Mouse (Mus musculus): ENCODE results near the gene Shbg. TPM values are rescaled to one million over a fixed set of nuclear protein-coding genes. Genes with fewer than 3 reads are reported as not detected.

The Shbg gene
- polyA plus RNA-seq, 1 experiment from 2014 or later = 7.5 TPM

DNA sequence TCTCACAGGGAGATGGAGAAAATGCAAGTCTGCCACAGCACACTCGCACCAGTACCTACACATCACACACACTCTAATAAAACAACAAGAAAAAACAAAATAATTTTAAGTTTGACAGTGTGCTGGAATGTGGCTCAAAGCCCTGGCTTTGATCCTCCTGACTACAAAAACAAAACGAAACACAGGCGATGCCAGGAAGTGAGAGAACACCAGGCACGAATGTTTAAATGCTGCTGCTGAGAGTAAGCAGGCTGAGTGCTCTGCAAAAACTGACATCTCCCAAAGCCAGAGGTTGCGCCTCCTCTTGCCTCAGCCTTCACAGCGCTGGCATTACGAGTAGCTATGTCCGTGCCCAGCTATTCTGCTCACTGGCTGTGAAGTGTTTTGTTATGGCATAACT, 52.6 kb downstream of the Shbg start:
- Histone ChIP-seq H3K27me3 (ENCODE audit: insufficient read depth, poor library complexity, severe bottlenecking) (no peaks in the 10 kb centered on the region), H3K27ac (no peak overlapping the region), H3K4me1 (peaks cover 46% of the 10 kb centered on the region), H3K4me3 (no peak overlapping the region), H3K9me3 (no peaks in the 10 kb centered on the region), H3K36me3 (peaks cover 64% of the 10 kb centered on the region)
- DNase-seq (ENCODE audit: low spot score) = no peak
- 69% methylated on average over 8 of the region's 8 CpGs for WGBS

MicroRNAs within 50 kb of the gene (microRNA counts, 519-probe panel; counts per million panel counts)
- not detected for microRNA mmu-miR-1934
- 2,799 counts per million, percentile 10 among the panel's probes with 10 or more counts for microRNA mmu-miR-467f

Small RNA genes lying within 50 kb of the gene (microRNA-seq; reads per million reads assigned to microRNA genes)
- 10.1 reads per million, percentile 24 among the genes with 10 or more reads in this experiment for gene Mir1934
- not detected for gene Mir467f

Other genes starting within 250 kb of the Shbg start
- gene Chd3, start 248.5 kb downstream of the Shbg start, polyA plus RNA-seq (2016; fragmentation: Nextera tagmentation; extraction: Ambion mirVana) = 15.8 and 26.5 TPM in 2 replicates
- 158 and 165 TPM in 2 replicates for gene Naa38, start 222.4 kb downstream of the Shbg start, polyA plus RNA-seq (2016; fragmentation: Nextera tagmentation; extraction: Ambion mirVana)
- 27.4 and 31.8 TPM in 2 replicates for gene Cyb5d1, start 222.3 kb downstream of the Shbg start, polyA plus RNA-seq (2016; fragmentation: Nextera tagmentation; extraction: Ambion mirVana)
- gene Tmem88, start 219.7 kb downstream of the Shbg start, polyA plus RNA-seq (2016; fragmentation: Nextera tagmentation; extraction: Ambion mirVana) = 38.9 and 52.5 TPM in 2 replicates
- 20.9 and 26.9 TPM in 2 replicates for gene Kdm6b, start 204.2 kb downstream of the Shbg start, polyA plus RNA-seq (2016; fragmentation: Nextera tagmentation; extraction: Ambion mirVana)
- 0.18 and 0.95 TPM in 2 replicates for gene Dnah2, start 68.8 kb downstream of the Shbg start, polyA plus RNA-seq (2016; fragmentation: Nextera tagmentation; extraction: Ambion mirVana)
- 61.0 and 89.9 TPM in 2 replicates for gene Efnb3, start 57.7 kb downstream of the Shbg start, polyA plus RNA-seq (2016; fragmentation: Nextera tagmentation; extraction: Ambion mirVana)
- 27.2 and 32.4 TPM in 2 replicates for gene Wrap53, start 37.6 kb downstream of the Shbg start, polyA plus RNA-seq (2016; fragmentation: Nextera tagmentation; extraction: Ambion mirVana)
- gene Trp53, start 37.5 kb downstream of the Shbg start, polyA plus RNA-seq (2016; fragmentation: Nextera tagmentation; extraction: Ambion mirVana) = 104 and 161 TPM in 2 replicates
- gene Atp1b2, start 12.0 kb downstream of the Shbg start, polyA plus RNA-seq (2016; fragmentation: Nextera tagmentation; extraction: Ambion mirVana) = 15.6 and 24.1 TPM in 2 replicates
- 18.8 and 21.8 TPM in 2 replicates for gene Sat2, start 4.1 kb upstream of the Shbg start, polyA plus RNA-seq (2016; fragmentation: Nextera tagmentation; extraction: Ambion mirVana)
- 31.5 and 44.7 TPM in 2 replicates for gene Fxr2, start 15.1 kb upstream of the Shbg start, polyA plus RNA-seq (2016; fragmentation: Nextera tagmentation; extraction: Ambion mirVana)
- gene Sox15, start 37.4 kb upstream of the Shbg start, polyA plus RNA-seq (2016; fragmentation: Nextera tagmentation; extraction: Ambion mirVana) = 0.15 TPM in 1 of 2 replicates, not detected in the other
- gene Mpdu1, start 44.7 kb upstream of the Shbg start, polyA plus RNA-seq (2016; fragmentation: Nextera tagmentation; extraction: Ambion mirVana) = 62.1 and 63.7 TPM in 2 replicates
- 2.0 and 4.4 TPM in 2 replicates for gene Cd68, start 48.2 kb upstream of the Shbg start, polyA plus RNA-seq (2016; fragmentation: Nextera tagmentation; extraction: Ambion mirVana)
- 481 and 586 TPM in 2 replicates for gene Eif4a1, start 54.5 kb upstream of the Shbg start, polyA plus RNA-seq (2016; fragmentation: Nextera tagmentation; extraction: Ambion mirVana)
- gene Senp3, start 64.2 kb upstream of the Shbg start, polyA plus RNA-seq (2016; fragmentation: Nextera tagmentation; extraction: Ambion mirVana) = 95.3 and 108 TPM in 2 replicates
- gene Tnfsf13, start 67.9 kb upstream of the Shbg start, polyA plus RNA-seq (2016; fragmentation: Nextera tagmentation; extraction: Ambion mirVana) = 0.25 TPM in 1 of 2 replicates, not detected in the other
- gene Tnfsf12, start 77.9 kb upstream of the Shbg start, polyA plus RNA-seq (2016; fragmentation: Nextera tagmentation; extraction: Ambion mirVana) = 3.0 and 4.7 TPM in 2 replicates
- 1.8 and 2.2 TPM in 2 replicates for gene Tnfsfm13, start 78.2 kb upstream of the Shbg start, polyA plus RNA-seq (2016; fragmentation: Nextera tagmentation; extraction: Ambion mirVana)
- 24.9 and 29.6 TPM in 2 replicates for gene Polr2a, start 140.7 kb upstream of the Shbg start, polyA plus RNA-seq (2016; fragmentation: Nextera tagmentation; extraction: Ambion mirVana)
- 0.16 TPM in 1 of 2 replicates, not detected in the other for gene Slc35g3, start 144.1 kb upstream of the Shbg start, polyA plus RNA-seq (2016; fragmentation: Nextera tagmentation; extraction: Ambion mirVana)
- gene Zbtb4, start 148.0 kb upstream of the Shbg start, polyA plus RNA-seq (2016; fragmentation: Nextera tagmentation; extraction: Ambion mirVana) = 1.7 and 2.4 TPM in 2 replicates
- gene Chrnb1, start 178.0 kb upstream of the Shbg start, polyA plus RNA-seq (2016; fragmentation: Nextera tagmentation; extraction: Ambion mirVana) = 3.9 and 4.9 TPM in 2 replicates
- 0.97 and 1.1 TPM in 2 replicates for gene Fgf11, start 184.0 kb upstream of the Shbg start, polyA plus RNA-seq (2016; fragmentation: Nextera tagmentation; extraction: Ambion mirVana)
- 1.5 and 1.8 TPM in 2 replicates for gene Tmem102, start 187.7 kb upstream of the Shbg start, polyA plus RNA-seq (2016; fragmentation: Nextera tagmentation; extraction: Ambion mirVana)
- not detected in 2 replicates for gene Gm39566, start 197.4 kb upstream of the Shbg start, polyA plus RNA-seq (2016; fragmentation: Nextera tagmentation; extraction: Ambion mirVana)
- 0.08 TPM in 1 of 2 replicates, not detected in the other for gene Spem2, start 200.6 kb upstream of the Shbg start, polyA plus RNA-seq (2016; fragmentation: Nextera tagmentation; extraction: Ambion mirVana)
- not detected in 2 replicates for gene Spem1, start 204.3 kb upstream of the Shbg start, polyA plus RNA-seq (2016; fragmentation: Nextera tagmentation; extraction: Ambion mirVana)
- gene Nlgn2, start 219.9 kb upstream of the Shbg start, polyA plus RNA-seq (2016; fragmentation: Nextera tagmentation; extraction: Ambion mirVana) = 1.3 and 3.7 TPM in 2 replicates
- gene Tmem256, start 220.6 kb upstream of the Shbg start, polyA plus RNA-seq (2016; fragmentation: Nextera tagmentation; extraction: Ambion mirVana) = 294 and 327 TPM in 2 replicates
- gene Plscr3, start 228.5 kb upstream of the Shbg start, polyA plus RNA-seq (2016; fragmentation: Nextera tagmentation; extraction: Ambion mirVana) = 72.7 and 74.5 TPM in 2 replicates
- 0.28 and 1.2 TPM in 2 replicates for gene Tnk1, start 240.8 kb upstream of the Shbg start, polyA plus RNA-seq (2016; fragmentation: Nextera tagmentation; extraction: Ambion mirVana)